Mouse (Mus musculus): ENCODE measurements around the gene Oscar. TPM values are rescaled to one million over a fixed set of nuclear protein-coding genes. Genes with fewer than 3 reads are reported as not detected.
A peak's percentile ranks its signal among the peaks of the same experiment; 100 is the strongest.

Gene Oscar
- total RNA-seq (2022) = under 1 TPM; 0.14 to 0.16 (median 0.15) TPM

- no peak for DNase-seq (ENCODE audit: low spot score)
These were observed at the start of gene Oscar for GRCm38 (mm10) chr7:3616057-3616388. Gene Oscar (minus strand): TSS chr7:3616157.

GRCm38 (mm10) chr7:3665215-3666114, 49.5 kb upstream of the Oscar start, which contains the start of gene Leng1:
Gene Leng1 (minus strand): TSS chr7:3665840.
- peak; percentile 99 for DNase-seq (ENCODE audit: low spot score)

- DNase-seq (ENCODE audit: low spot score) = no peak
These were observed 48.7 kb upstream of the Oscar start for GRCm38 (mm10) chr7:3664524-3665214.

GRCm38 (mm10) chr7:3658578-3658977, 42.6 kb upstream of the Oscar start:
- DNase-seq (ENCODE audit: low spot score) = no peak

- no peak for DNase-seq (ENCODE audit: low spot score)
These were observed 41.0 kb upstream of the Oscar start for GRCm38 (mm10) chr7:3656966-3657365.

GRCm38 (mm10) chr7:3646641-3647040, 30.7 kb upstream of the Oscar start:
- no peak for DNase-seq (ENCODE audit: low spot score)

GRCm38 (mm10) chr7:3646188-3646587, 30.2 kb upstream of the Oscar start:
- no peak for DNase-seq (ENCODE audit: low spot score)

GRCm38 (mm10) chr7:3645488-3646025, 29.6 kb upstream of the Oscar start:
- DNase-seq (ENCODE audit: low spot score) = no peak

GRCm38 (mm10) chr7:3644672-3645487, 28.9 kb upstream of the Oscar start, which contains the start of gene Cnot3:
Gene Cnot3 (plus strand): TSS chr7:3645268.
- DNase-seq (ENCODE audit: low spot score) = peak; percentile 99

- no peak for DNase-seq (ENCODE audit: low spot score)
These were observed 28.4 kb upstream of the Oscar start for GRCm38 (mm10) chr7:3644348-3644671.

GRCm38 (mm10) chr7:3643843-3644242, 27.9 kb upstream of the Oscar start:
- no peak for DNase-seq (ENCODE audit: low spot score)

- no peak for DNase-seq (ENCODE audit: low spot score)
These were observed 27.5 kb upstream of the Oscar start for GRCm38 (mm10) chr7:3643412-3643811.

- DNase-seq (ENCODE audit: low spot score) = no peak
These were observed 14.5 kb upstream of the Oscar start for GRCm38 (mm10) chr7:3630478-3630815.

- peak; percentile 97 for DNase-seq (ENCODE audit: low spot score)
These were observed 13.9 kb upstream of the Oscar start, which contains the start of the genes Tfpt and Prpf31 for GRCm38 (mm10) chr7:3629543-3630477. Gene Tfpt (minus strand): TSS chr7:3629929. Gene Prpf31 (plus strand): TSS chr7:3629985.

GRCm38 (mm10) chr7:3629030-3629429, 13.1 kb upstream of the Oscar start:
- DNase-seq (ENCODE audit: low spot score) = no peak

- peak; percentile 87 for DNase-seq (ENCODE audit: low spot score)
These were observed 1.5 kb upstream of the Oscar start, which contains the start of gene Ndufa3 for GRCm38 (mm10) chr7:3617242-3617995. Gene Ndufa3 (plus strand): TSS chr7:3617373.

GRCm38 (mm10) chr7:3616389-3617241, 658 bp upstream of the Oscar start:
- DNase-seq (ENCODE audit: low spot score) = no peak

- DNase-seq (ENCODE audit: low spot score) = no peak
These were observed 1.9 kb downstream of the Oscar start for GRCm38 (mm10) chr7:3614021-3614420.

- DNase-seq (ENCODE audit: low spot score) = no peak
These were observed 5.0 kb downstream of the Oscar start for GRCm38 (mm10) chr7:3611006-3611405.

All from heart, adult 8-10 months (tissue).